Mouse (Mus musculus) T-cell, adult 2 months (primary cell): ENCODE data around the gene Gm11492.
A peak's percentile ranks its signal among the peaks of the same experiment; 100 is the strongest.

Experiments
- DNase-seq: peaks from one replicate; pipeline ENCODE4 v3.0.0; 2022; ENCODE audit warnings: low spot score

Gene Gm11492

GRCm38 (mm10) chr11:87566501-87566900, at the start of gene Gm11492:
TSS of gene Gm11492 (plus strand) at chr11:87566653.
- DNase-seq, result no peak

GRCm38 (mm10) chr11:87519260-87519659, 47.2 kb upstream of the Gm11492 start:
- DNase-seq, result peak; percentile 35

GRCm38 (mm10) chr11:87523466-87523865, 43.0 kb upstream of the Gm11492 start:
- DNase-seq, result no peak

- no peak for DNase-seq
Measured at GRCm38 (mm10) chr11:87523967-87524366, 42.5 kb upstream of the Gm11492 start.

- no peak for DNase-seq
Measured at GRCm38 (mm10) chr11:87524780-87525179, 41.7 kb upstream of the Gm11492 start.

GRCm38 (mm10) chr11:87527364-87527763, 39.1 kb upstream of the Gm11492 start:
- no peak for DNase-seq

- no peak for DNase-seq
Measured at GRCm38 (mm10) chr11:87527990-87528389, 38.5 kb upstream of the Gm11492 start.

- DNase-seq, result no peak
Measured at GRCm38 (mm10) chr11:87531695-87532094, 34.8 kb upstream of the Gm11492 start.

- DNase-seq, result no peak
Measured at GRCm38 (mm10) chr11:87542285-87542684, 24.2 kb upstream of the Gm11492 start.

- no peak for DNase-seq
Measured at GRCm38 (mm10) chr11:87542906-87543305, 23.5 kb upstream of the Gm11492 start.

GRCm38 (mm10) chr11:87553342-87553741, 13.1 kb upstream of the Gm11492 start:
- no peak for DNase-seq

- DNase-seq, result no peak
Measured at GRCm38 (mm10) chr11:87554386-87554785, 12.1 kb upstream of the Gm11492 start.

GRCm38 (mm10) chr11:87555106-87555703, 11.2 kb upstream of the Gm11492 start:
- DNase-seq, result no peak

GRCm38 (mm10) chr11:87561208-87561607, 5.2 kb upstream of the Gm11492 start:
- no peak for DNase-seq

GRCm38 (mm10) chr11:87568255-87568953, 2.0 kb downstream of the Gm11492 start, which contains the start of gene Sept4:
TSS of gene Sept4 (plus strand) at chr11:87568903.
- no peak for DNase-seq

GRCm38 (mm10) chr11:87570743-87571142, 4.3 kb downstream of the Gm11492 start:
- DNase-seq, result no peak

- no peak for DNase-seq
Measured at GRCm38 (mm10) chr11:87571361-87571950, 5.0 kb downstream of the Gm11492 start.

- no peak for DNase-seq
Measured at GRCm38 (mm10) chr11:87573751-87574150, 7.3 kb downstream of the Gm11492 start.

- no peak for DNase-seq
Measured at GRCm38 (mm10) chr11:87574520-87575180, 8.2 kb downstream of the Gm11492 start.

GRCm38 (mm10) chr11:87577601-87578248, 11.3 kb downstream of the Gm11492 start:
- DNase-seq, result no peak

- peak; percentile 39 for DNase-seq
Measured at GRCm38 (mm10) chr11:87578249-87578962, 12.0 kb downstream of the Gm11492 start.
